Mouse (Mus musculus) ES-CJ7 (cell line): ENCODE measurements around the gene Tmem8b.
A peak's percentile ranks its signal among the peaks of the same experiment; 100 is the strongest.

Experiments used
- DNase-seq: peaks from one replicate; pipeline ENCODE4 v3.0.0; 2011; ENCODE audit warnings: low read depth, low spot score

Gene Tmem8b

GRCm38 (mm10) chr4:43668782-43669427, at the start of gene Tmem8b, which contains the start of gene Fam221b:
Gene Tmem8b, plus strand, starts transcription at chr4:43668971.
Gene Fam221b, minus strand, starts transcription at chr4:43669145.
- peak; percentile 81 for DNase-seq

GRCm38 (mm10) chr4:43620146-43620778, 48.5 kb upstream of the Tmem8b start:
- no peak for DNase-seq

GRCm38 (mm10) chr4:43629106-43629817, 39.5 kb upstream of the Tmem8b start:
- peak; percentile 55 for DNase-seq

- peak; percentile 84 for DNase-seq
These were observed 38.7 kb upstream of the Tmem8b start for GRCm38 (mm10) chr4:43630030-43630581.

- DNase-seq: no peak
These were observed 38.1 kb upstream of the Tmem8b start for GRCm38 (mm10) chr4:43630671-43631045.

GRCm38 (mm10) chr4:43631046-43631955, 37.5 kb upstream of the Tmem8b start, which contains the start of gene Npr2:
Gene Npr2, plus strand, starts transcription at chr4:43631935.
- no peak for DNase-seq

GRCm38 (mm10) chr4:43631956-43632920, 36.5 kb upstream of the Tmem8b start:
- DNase-seq: no peak

GRCm38 (mm10) chr4:43633296-43633695, 35.5 kb upstream of the Tmem8b start:
- DNase-seq: no peak

- no peak for DNase-seq
These were observed 35.0 kb upstream of the Tmem8b start for GRCm38 (mm10) chr4:43633736-43634135.

GRCm38 (mm10) chr4:43634621-43635374, 34.0 kb upstream of the Tmem8b start:
- no peak for DNase-seq

- DNase-seq: no peak
These were observed 32.0 kb upstream of the Tmem8b start for GRCm38 (mm10) chr4:43636751-43637150.

- no peak for DNase-seq
These were observed 28.7 kb upstream of the Tmem8b start for GRCm38 (mm10) chr4:43640076-43640475.

GRCm38 (mm10) chr4:43640491-43640890, 28.3 kb upstream of the Tmem8b start:
- no peak for DNase-seq

GRCm38 (mm10) chr4:43649783-43650182, 19.0 kb upstream of the Tmem8b start:
- peak; percentile 50 for DNase-seq

- no peak for DNase-seq
These were observed 16.0 kb upstream of the Tmem8b start for GRCm38 (mm10) chr4:43652726-43653125.

GRCm38 (mm10) chr4:43653161-43654015, 15.4 kb upstream of the Tmem8b start, which contains the start of gene Spag8:
Gene Spag8, minus strand, starts transcription at chr4:43653594.
- DNase-seq: peak; percentile 77

GRCm38 (mm10) chr4:43655656-43656338, 13.0 kb upstream of the Tmem8b start:
- DNase-seq: no peak
